Mouse (Mus musculus) yolk sac, embryonic 10.5 days (tissue): ENCODE results near the gene Hist1h1a.
A peak's percentile ranks its signal among the peaks of the same experiment; 100 is the strongest.
"Not testable (repeated sequence)": the region's sequence is repeated elsewhere in the genome, so short reads cannot be mapped to it uniquely, and the experiment has no call there.

Source experiments
- DNase-seq: peaks from one replicate; pipeline ENCODE4 v3.0.0-alpha.2; 2017; ENCODE audit warnings: low spot score

The Hist1h1a gene

DNA sequence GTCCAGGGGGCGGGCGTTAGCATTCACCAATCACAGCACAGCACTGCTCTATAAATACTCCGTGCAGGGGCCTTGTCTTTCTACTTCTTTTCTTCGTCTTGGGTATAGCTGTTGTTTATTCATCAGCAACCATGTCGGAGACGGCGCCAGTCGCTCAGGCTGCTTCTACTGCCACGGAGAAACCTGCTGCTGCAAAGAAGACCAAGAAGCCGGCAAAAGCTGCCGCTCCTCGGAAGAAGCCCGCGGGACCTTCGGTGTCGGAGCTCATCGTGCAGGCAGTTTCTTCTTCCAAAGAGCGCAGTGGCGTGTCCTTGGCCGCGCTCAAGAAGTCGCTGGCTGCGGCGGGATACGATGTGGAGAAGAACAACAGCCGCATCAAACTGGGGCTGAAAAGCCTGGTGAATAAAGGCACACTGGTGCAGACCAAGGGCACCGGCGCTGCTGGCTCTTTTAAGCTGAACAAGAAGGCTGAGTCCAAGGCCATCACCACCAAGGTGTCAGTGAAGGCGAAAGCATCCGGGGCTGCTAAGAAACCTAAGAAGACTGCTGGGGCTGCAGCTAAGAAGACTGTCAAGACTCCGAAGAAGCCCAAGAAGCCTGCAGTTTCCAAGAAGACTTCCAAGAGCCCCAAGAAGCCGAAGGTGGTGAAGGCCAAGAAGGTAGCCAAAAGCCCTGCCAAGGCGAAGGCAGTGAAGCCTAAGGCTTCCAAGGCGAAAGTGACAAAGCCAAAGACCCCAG is at the start of gene Hist1h1a:
Hist1h1a (plus strand) TSS at position 81 of the 738 bp plus-strand sequence.
- peak; percentile 93 for DNase-seq

DNA sequence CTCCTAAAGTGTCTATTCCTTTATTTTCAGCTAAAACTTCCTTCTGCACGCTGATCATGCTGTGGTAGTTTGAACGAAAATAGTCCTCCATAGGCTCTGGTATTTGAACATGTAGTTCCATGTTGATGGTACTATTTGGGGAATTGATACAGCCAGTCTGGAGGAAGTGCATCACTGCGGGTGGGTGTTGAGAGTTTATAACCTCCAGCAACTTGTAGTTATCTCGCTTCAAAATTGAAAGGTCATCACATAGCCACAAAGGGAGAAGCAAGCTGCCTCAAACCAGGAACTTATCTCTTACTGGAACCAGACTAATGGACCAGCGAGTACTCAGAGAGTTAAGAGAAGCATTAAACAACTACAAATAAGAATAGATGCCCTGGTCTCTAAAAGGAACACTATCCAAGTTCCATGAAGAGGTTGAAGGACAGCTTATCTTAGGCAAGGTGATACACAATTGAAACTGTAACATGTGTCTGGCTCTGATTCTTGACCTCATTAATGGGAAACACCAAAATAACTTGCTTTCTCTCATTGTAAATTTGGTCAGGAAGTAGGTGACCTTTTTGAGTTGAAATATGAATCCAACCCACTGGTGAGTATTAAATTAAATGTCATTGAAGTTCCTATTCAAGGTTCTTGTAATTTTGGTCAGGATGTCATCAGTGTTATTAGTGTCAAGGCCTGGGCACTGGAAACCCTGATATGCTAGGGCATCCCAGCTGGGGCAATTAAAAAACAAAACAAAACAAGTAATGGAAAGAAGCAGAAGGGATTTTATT is 47.0 kb upstream of the Hist1h1a start:
- DNase-seq = no peak

DNA sequence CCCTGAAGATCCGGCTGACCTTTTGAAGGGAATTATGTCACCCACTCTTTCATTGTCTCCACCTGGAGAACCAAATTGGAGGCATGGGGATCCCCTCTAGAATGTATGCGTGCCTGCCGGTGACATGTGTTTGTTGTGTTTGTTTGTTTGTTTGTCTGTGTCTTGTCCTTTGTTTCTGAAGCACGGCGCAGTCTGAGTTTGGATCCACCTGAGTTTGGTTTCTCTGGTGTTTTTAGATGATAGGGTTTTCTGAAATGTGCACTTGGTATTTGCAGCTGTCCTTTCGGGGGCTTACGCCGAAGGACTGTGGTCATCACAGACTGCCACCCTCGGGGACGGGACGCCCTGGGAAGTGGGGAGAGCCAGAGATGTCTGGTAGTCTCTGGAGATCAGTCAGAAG is 46.3 kb upstream of the Hist1h1a start:
- DNase-seq = no peak

DNA sequence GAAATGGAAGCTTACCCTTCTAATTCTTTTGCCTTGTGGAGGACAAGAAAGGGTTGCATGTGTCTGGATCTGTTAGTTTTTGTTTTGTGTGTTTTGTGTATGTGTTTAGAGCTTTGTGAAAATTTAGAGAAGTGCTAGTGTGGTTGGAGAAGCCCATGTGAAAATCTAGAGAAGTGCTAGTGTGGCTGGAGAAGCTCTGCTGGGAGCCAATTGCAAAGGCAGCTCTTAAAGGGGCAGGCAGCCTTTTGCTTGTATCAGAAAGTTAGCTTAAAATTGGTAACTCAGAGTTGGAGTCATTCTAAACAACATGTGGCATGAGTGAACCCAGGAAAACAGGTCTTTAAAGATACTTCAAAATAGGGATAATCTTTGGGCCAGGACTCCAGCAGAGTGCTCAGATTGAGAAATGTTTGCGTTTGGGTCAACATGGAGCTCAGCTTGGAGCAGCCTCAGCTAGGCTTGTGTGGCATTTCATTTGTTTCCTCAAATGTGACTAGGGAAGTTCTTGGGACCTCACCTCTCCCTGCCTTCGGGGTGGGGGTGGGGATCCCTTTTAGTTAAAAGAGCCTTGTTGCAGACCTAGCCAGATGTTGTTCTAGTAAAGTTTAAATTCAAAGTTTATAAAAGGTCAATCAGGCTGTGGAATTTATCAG is 45.7 kb upstream of the Hist1h1a start:
- not testable (repeated sequence) for DNase-seq

DNA sequence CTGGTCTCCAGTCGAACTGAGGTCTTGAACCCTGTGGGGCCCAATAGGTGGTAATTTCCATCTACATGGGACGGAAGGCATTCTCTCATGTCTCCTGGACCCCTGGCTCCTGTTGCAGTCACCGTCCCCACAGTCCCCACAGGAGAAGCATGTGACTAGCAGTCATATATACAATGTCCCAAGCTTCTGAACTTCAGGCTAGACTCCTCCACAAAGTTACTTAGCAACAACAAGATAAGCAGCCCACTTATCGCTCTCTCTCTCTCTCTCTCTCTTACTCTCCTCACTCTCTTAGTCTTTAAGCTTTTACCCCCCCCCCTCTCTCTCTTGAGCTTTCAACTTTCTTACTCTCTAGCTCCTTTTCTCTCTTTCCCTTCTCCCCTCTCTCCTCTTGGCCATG is 39.2 kb upstream of the Hist1h1a start:
- DNase-seq = no peak

DNA sequence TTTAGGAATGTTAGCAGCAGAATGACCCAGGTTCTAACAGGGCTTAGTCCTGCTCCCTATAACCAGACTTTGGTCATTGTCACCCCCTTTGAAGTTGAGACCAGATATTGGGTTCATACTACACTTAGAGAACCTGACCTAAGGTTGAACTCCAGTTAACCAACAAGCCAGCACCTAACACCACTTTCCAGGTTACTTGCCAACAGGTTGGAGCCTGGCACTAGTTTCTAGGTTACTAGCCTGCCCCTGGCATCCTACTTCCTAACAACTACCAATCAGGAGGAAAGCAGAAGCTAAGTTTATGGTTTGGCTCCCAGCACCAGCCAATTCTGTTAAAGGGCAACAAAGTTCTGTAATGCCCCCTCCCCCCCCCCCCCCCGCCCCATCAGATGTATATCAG is 38.3 kb upstream of the Hist1h1a start:
- DNase-seq = no peak

DNA sequence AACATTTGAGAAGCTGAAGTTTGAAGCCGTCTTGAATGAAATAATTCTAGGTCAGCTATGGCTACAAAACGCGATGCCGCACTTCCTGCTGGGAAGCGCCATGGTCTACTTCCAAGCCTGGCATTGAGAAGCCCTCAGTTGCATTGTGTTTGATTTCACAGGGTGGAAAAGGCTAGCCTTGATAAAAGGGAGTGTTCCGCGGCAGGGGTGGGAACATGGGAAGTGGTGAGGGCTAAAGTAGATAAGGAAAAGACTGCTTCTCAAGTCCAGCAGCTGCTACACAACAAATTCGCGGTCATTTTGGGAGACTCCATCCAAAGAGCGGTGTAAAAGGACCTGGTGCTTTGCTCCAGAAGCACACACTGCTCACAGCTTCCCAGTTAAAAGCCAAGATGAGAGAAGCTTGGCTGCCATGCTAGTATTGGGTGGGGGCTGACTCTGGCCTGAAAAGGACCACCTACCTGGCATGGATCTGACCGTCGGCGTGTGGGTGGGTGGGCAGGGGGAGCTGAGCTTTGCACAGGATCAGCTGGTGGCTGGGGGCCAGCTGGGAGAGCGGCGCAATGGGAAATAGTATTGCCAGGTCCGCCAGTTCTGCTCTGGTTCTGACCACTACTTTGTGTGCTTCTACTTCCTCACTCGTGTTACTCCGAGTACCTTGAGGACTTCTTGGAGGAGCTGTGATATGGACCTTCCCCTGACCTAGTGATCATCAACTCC is 34.8 kb upstream of the Hist1h1a start:
- no peak for DNase-seq

DNA sequence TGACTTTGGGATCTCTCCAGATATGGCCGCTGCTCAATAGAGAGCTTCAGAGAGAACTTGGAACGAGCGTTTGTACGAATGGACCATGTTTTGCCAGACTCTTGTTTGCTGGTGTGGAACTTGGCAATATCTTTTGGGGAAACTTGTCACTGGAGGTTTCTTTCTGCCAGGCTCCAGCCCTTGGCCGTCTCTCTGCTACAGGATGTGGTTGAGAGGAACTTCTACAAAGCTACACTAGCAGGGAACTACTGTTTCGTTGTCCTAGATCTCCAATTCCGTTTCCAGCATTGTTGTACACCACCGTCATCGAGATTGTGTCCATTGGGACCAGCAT is 34.3 kb upstream of the Hist1h1a start:
- no peak for DNase-seq

DNA sequence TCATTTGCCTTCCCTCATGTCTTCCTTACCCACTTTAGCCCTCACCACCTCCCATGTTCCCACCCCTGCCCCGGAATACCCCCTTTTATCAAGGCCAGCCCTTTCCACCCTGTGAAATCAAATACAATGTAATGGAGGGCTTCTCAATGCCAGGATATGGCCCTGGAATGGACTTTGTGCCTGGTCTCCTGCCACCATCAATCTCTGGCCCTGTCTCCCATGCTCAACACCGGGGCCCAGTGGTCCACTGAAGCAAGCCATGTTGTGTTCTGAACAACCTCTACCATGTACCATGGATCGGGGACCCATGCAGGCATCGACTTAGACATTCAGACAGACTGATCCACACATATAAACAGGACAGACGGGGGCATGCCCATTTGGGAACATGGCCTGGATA is 33.8 kb upstream of the Hist1h1a start:
- DNase-seq = no peak

DNA sequence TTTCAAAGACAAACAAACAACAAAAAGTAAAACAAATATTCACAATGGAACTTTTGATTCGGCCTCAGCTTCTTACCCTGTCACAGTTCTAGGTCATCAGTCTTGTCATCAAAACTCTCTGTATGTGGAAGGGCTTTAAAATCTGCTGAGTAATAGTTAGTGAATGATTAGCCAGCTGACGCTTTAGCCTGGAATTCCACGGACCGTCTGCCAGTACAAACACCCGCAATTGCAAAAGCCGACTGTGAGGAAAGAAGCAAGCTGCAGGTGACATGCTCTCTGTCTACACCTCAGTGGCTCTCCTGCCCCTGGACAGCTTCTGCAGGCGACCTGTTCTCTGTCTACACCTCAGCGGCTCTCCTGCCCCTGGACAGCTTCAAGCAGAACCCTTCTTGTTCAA is 33.0 kb upstream of the Hist1h1a start:
- DNase-seq = peak; percentile 86

DNA sequence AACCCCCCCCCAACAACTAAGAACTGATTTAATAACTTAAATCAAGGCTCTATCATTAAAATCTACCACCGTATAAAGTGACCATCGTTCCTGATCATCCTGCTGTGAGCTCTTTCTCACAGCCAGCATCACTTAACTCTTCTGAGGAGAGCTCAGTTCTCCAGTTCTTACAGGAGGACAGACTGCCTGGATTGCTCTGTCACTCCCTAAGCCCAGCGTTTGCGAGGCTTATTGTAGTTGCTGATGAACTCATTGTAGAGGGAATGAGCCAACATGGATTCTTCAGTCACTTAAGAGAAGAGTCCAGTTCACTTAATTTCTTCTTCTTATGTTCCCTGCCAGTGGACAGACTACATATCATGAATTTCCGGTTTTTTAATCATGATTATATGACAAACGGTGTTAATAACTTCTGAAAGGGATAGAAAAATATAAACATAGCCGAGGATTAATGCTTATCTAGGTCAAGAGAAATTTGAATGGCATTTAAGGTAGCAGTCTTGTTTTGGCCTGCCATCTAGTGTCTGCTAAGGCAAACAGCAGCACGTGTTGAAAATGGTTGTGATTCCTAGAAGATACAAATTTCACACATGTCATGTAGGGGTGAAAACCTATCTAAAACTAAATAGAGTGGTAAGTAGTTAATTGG is 31.2 kb upstream of the Hist1h1a start:
- no peak for DNase-seq

DNA sequence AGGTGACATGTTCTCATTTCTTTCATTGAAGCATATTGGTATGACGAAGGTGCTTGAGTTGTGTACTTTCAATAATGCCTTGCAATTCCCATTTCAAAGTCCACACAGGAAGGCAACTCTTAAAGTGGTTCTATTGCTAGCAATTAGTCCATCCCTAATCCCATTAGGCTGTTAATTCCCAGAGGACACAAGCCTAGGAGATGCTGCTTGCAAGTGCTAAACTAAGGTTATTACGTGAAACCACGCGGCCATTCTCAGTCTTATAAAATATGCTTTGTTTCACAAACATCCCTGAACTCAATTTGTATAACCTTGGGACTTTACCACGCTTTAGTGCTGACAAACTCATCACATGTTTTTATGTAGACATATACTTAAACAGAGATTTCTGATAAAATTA is 26.4 kb upstream of the Hist1h1a start:
- DNase-seq = no peak

DNA sequence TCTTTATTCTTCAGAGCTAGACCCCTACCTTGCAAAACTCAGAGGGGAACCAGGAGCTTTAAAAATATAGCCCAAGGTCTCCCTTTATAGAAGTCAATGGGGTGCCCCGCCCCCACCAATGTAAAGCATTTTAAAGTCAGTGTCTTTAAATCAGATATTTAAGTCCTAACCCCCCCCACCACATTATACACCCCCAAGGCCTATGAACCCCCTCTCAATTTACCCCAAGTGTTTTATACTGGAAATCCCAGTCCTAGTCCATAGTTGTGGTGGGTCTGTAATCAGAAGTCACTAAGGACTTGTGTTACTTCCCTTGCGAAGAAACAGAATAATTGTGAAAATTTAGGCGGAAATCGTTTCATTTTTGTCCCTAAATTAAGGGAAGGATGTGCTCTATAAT is 25.4 kb upstream of the Hist1h1a start:
- peak; percentile 36 for DNase-seq

DNA sequence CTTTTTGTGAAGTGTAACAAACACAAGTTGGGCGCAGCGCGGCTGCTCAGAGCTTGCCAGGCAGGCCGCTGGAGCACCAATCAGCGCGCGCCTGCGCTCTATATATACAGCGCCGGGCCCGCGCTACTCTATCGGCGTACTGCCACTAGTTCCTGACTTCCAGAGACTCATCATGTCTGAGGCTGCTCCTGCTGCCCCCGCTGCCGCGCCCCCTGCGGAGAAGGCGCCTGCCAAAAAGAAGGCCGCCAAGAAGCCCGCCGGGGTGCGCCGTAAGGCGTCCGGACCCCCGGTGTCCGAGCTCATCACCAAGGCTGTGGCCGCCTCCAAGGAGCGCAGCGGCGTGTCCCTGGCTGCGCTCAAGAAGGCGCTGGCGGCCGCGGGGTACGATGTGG is 24.8 kb upstream of the Hist1h1a start, which contains the start of gene Hist1h1c:
Hist1h1c (plus strand) TSS at position 132 of the 392 bp plus-strand sequence.
- DNase-seq = peak; percentile 97

DNA sequence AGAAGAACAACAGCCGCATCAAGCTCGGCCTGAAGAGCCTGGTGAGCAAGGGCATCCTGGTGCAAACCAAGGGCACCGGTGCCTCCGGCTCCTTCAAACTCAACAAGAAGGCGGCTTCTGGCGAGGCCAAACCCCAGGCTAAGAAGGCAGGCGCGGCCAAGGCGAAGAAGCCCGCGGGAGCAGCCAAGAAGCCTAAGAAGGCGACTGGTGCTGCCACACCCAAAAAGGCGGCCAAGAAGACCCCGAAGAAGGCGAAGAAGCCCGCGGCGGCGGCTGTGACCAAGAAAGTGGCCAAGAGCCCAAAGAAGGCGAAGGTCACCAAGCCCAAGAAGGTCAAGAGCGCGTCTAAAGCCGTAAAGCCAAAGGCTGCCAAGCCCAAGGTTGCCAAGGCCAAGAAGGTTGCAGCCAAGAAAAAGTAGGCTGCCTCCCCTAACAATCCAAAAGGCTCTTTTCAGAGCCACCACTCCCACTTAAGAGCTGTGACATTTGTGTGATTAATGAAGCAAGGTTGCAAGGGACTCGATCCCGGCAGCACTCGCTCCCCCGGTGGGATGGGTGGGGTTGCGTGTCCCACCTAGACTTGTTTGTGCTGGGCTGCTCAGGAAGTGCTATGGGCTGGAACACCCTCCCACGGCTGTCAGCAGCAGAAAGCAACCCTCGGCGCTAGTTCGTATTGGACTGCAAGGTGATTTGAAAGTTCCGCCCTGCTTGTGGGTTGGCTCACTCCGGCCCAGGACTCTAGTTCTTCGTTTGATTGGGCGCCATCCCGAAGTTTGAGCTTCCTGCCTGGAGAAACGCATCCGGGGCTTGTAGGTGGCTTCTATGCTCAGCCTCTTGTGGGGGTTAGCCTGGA is 24.2 kb upstream of the Hist1h1a start:
- DNase-seq = peak; percentile 97

DNA sequence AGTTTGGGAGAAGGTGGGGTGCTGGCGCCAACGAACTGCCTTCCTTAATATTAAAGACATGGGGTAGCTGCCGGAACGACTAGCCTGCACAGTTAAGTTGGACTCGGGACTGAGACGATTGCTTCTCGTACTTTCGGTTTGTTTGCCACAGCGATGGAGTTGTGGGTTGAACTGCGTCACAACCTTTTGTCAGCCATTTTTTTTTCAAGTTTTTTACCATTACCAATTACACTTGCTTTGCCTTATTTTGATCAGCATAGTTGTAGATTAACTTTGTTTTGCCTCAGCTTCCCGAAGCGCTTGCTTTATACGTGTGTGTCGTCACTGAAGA is 23.6 kb upstream of the Hist1h1a start:
- DNase-seq = no peak

DNA sequence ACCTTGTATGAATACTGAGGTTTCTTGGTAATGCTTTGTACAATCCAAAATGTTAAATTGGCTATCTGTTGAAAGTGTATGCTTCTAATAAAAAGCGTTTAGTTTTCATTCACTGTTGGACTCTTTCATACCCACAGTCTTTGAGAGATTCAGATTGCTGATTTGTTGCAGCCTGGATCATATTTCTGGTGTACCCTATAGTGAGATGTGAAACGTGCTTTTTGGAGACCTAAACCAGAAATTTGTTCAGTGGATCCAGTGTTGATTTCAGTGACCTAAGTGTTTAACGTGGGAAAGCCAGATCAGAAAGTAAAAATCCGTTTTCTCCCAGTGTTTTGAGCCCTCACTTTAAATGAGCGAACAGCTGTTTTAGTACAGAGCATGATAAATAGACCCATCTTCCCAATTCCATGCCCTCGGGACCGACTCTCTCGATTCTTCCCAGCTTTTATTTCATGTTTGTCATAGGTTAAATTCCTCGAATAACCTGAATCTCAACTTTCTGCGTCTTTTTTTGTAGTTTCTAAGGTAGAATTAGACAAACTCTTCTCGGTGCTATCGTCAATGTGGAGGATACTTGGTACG is 23.1 kb upstream of the Hist1h1a start:
- peak; percentile 41 for DNase-seq

DNA sequence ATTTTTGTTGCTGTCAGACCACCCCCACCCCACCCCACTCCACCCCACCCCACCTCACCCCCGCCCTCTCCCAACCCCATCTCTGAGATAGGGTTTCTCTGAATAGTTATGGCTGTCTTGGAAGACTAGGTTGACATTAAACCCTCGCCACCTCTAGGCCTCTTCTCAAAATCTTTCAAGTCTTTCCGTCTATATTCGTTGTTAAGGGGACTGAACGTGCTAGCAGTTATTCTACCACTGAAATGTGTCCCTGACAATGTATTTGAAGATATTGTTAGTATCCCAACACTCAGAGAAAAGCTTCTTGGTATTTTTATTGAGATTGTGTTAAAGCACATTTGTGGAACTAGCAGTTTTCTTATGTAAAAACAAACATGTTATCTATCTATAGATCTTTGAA is 22.6 kb upstream of the Hist1h1a start:
- no peak for DNase-seq

DNA sequence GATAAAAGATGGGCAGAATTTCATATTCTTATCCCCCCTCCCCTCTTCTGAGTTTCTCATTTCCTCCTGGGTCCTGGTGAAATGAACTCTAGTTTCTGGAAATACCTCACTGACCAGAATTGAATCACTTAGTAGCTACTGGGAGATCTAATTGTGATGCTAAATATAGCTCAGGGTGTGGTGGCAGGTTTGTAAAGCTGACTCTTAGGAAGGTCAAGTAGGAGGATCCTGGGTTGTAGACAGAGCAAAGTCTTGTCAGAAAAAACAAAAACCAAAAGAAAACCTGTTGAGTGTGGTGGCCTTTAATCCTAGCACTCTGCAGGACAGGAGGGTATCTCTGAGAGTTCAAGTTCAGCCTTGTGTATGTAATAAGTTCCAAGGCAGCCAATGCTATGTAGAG is 21.5 kb upstream of the Hist1h1a start:
- no peak for DNase-seq

DNA sequence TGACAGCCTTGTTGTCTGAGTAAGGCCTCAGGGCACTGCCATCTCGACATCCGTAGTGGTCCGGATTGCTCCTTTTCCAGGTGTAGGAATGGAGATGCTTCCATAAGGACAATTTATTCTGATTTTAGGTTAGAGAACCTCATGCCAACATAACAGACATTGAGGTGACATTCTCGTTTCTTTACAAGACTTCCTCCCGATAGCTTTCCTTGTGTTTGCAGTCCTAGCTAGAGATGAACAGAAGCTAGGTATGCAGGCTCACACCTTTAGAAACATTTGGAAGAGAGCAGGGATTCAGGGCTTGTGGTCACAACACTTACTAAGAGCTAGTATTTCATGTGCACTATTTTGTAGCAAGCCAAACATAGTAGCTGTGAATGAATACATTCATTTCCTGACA is 20.3 kb upstream of the Hist1h1a start:
- DNase-seq = no peak

DNA sequence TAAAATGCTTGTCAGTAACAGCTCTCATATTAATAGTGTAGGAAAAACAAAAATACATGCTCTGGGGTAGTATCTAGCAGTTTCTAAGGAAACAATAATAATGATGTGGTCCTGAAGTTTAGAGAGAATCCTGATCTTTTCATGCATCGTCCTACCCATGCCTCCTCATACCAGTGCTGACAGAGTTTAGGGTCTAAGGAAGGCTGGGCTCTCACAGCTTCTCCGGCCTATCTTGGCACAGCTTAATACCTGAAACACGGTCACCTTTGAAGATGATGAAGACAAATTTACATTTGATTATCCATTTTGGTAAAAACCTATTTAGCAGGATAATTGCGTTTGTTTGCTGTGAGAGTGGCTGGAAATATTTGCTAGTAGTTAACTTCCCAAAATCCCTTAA is 19.5 kb upstream of the Hist1h1a start:
- DNase-seq = no peak
